Mouse (Mus musculus): ENCODE measurements around the gene Kidins220.

DNA sequence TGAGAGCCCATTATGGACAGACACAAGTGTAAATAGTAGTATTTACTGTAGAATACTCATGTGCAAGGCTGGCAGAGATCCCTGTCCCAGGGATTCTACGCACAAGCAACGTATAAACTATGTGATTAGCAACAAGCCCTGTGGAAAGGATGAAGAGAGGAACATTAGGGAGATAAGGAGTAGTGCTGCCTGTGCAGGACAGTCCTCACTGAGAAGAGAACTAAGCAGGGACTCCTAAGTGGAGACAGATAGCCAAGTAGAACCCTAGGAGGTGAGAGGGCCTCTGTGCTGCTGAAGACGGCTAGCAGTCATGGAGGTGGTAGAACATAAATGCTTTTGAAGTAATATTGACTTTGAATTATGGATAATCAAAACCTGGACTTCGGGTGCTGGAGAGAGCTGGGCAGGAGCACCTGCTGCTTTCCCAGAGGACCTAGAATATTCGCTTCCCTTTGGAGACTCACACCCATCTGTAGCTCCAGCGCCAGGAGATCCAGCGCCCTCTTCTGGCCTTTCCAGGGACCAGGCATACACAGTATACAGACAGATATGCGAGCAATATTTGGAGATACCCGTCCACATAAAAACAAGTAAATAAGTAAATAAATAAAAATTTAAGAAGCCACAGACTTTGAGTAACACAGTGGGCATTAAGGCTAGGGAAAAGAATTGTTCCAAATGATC is 50.3 kb downstream of the Kidins220 start:
- TF ChIP-seq CTCF (IDR thresholded peaks at IDR 0.05; ENCODE audit: borderline replicate concordance, insufficient read depth, low read depth, low read length) (no peak), POLR2A (IDR thresholded peaks at IDR 0.05; ENCODE audit: borderline replicate concordance, insufficient read depth, low read length) (no peak)
